19 mouse cellular contexts compared by ENCODE assay signal in the genomic region with DNA sequence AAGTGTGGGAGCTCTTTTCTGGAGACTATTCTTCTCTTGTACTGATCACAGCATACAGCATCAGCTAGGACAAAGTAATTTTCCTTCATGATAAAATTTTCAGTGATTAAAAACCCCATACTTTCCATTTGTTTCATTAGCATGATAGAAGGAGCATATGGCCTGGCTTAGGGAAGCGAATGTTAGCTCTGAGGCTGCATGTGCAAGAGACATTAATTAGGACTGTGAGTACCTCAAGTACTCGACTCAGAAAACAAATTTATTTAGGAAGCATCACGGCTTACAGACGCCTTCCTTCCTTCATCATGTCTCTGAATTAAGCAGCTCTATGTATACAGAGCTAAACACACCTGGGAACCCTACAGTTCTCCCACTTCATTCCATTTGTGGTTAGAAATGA.
DNase-seq lines count a peak whose midpoint lies in the region; ATAC-seq and TF ChIP-seq lines count a peak whose summit lies in the region.
"Had no signal": no experiment of that assay in that cellular context is flagged by ENCODE, and none has a peak within 500 bp of the region (broad histone marks: within the 10 kb centered on the region; RNA-seq: fewer than 3 reads in every experiment).

No protein-coding gene starts in this region.

- H3K4me1 ChIP-seq in forebrain, embryonic 13.5 days = peaks cover 8% of the 10 kb centered on the region; the same call in 1 of the 2 replicates
- peaks cover 8% of the 10 kb centered on the region; the same call in 1 of the 2 replicates for H3K4me1 ChIP-seq in forebrain, embryonic 10.5 days
- H3K4me1 ChIP-seq in midbrain, embryonic 10.5 days = peaks cover 9% of the 10 kb centered on the region; the same call in 1 of the 2 replicates
- no peaks in the 10 kb centered on the region for H3K4me1 ChIP-seq in midbrain, postnatal 0 days (ENCODE audit: insufficient read depth, low read length)
- H3K4me1 ChIP-seq: heart, embryonic 15.5 days had no signal

- H3K9me3 ChIP-seq in forebrain, embryonic 13.5 days (replicated peaks) = no peaks in the 10 kb centered on the region
- H3K9me3 ChIP-seq in forebrain, embryonic 10.5 days = no peaks in the 10 kb centered on the region
- no peaks in the 10 kb centered on the region for H3K9me3 ChIP-seq in midbrain, embryonic 10.5 days (replicated peaks)
- H3K9me3 ChIP-seq in midbrain, postnatal 0 days (ENCODE audit: low read length) = no peaks in the 10 kb centered on the region
- H3K9me3 ChIP-seq: embryonic facial prominence, embryonic 13.5 days; heart, embryonic 15.5 days; hindbrain, embryonic 13.5 days had no signal

- H3K27me3 ChIP-seq in forebrain, embryonic 13.5 days = no peaks in the 10 kb centered on the region
- no peaks in the 10 kb centered on the region for H3K27me3 ChIP-seq in forebrain, embryonic 10.5 days (ENCODE audit: poor library complexity, severe bottlenecking)
- H3K27me3 ChIP-seq in midbrain, embryonic 10.5 days (ENCODE audit: low read depth, poor library complexity, severe bottlenecking) = no peaks in the 10 kb centered on the region
- H3K27me3 ChIP-seq in midbrain, postnatal 0 days (ENCODE audit: insufficient read depth, low read length) = no peaks in the 10 kb centered on the region
- H3K27me3 ChIP-seq: embryonic facial prominence, embryonic 13.5 days; heart, embryonic 15.5 days; hindbrain, embryonic 13.5 days had no signal

- no peak overlapping the region for H3K4me3 ChIP-seq in forebrain, embryonic 13.5 days
- H3K4me3 ChIP-seq in forebrain, embryonic 10.5 days = no peak overlapping the region
- H3K4me3 ChIP-seq in midbrain, embryonic 10.5 days = no peak overlapping the region
- no peak overlapping the region for H3K4me3 ChIP-seq in midbrain, postnatal 0 days (ENCODE audit: low read depth, low read length)
- H3K4me3 ChIP-seq: embryonic facial prominence, embryonic 13.5 days; heart, adult 2 months; heart, embryonic 15.5 days; hindbrain, embryonic 13.5 days had no signal

- H3K36me3 ChIP-seq in forebrain, embryonic 13.5 days (ENCODE audit: poor library complexity, severe bottlenecking) = no peaks in the 10 kb centered on the region
- no peaks in the 10 kb centered on the region for H3K36me3 ChIP-seq in forebrain, embryonic 10.5 days (replicated peaks)
- H3K36me3 ChIP-seq in midbrain, embryonic 10.5 days = no peaks in the 10 kb centered on the region
- no peaks in the 10 kb centered on the region for H3K36me3 ChIP-seq in midbrain, postnatal 0 days (ENCODE audit: insufficient read depth, low read length)
- H3K36me3 ChIP-seq: embryonic facial prominence, embryonic 13.5 days; heart, embryonic 15.5 days; hindbrain, embryonic 13.5 days had no signal

- peak overlapping the region; percentile 51 for H3K27ac ChIP-seq in forebrain, embryonic 13.5 days
- H3K27ac ChIP-seq in forebrain, embryonic 10.5 days = no peak overlapping the region
- 0 out of 2 replicates have a peak overlapping the region, but pooled peaks have one; percentile 19 for H3K27ac ChIP-seq in midbrain, embryonic 10.5 days (replicated peaks)
- H3K27ac ChIP-seq in midbrain, postnatal 0 days (ENCODE audit: low read depth, low read length) = no peak overlapping the region
- H3K27ac ChIP-seq: embryonic facial prominence, embryonic 13.5 days; heart, adult 2 months; heart, embryonic 15.5 days; hindbrain, embryonic 13.5 days; hindbrain, postnatal 0 days had no signal

- H3K4me2 ChIP-seq in forebrain, embryonic 13.5 days = no peak overlapping the region
- no peak overlapping the region for H3K4me2 ChIP-seq in midbrain, postnatal 0 days (ENCODE audit: low read depth, low read length, poor library complexity, severe bottlenecking)
- H3K4me2 ChIP-seq: embryonic facial prominence, embryonic 13.5 days; heart, embryonic 11.5 days; heart, embryonic 15.5 days; hindbrain, embryonic 13.5 days had no signal

- ATAC-seq in forebrain, embryonic 13.5 days = peak; percentile 66; the same call in 1 of the 2 replicates
- ATAC-seq in midbrain, postnatal 0 days (ENCODE audit: low FRiP score) = no peak
- ATAC-seq: CD4-positive, CD25-positive, alpha-beta regulatory T cell, adult 4 months; hindbrain, postnatal 0 days had no signal

- whole genome bisulfite sequencing in forebrain, embryonic 13.5 days = 76% methylated on average over 4 of the region's 4 CpGs
- WGBS in forebrain, embryonic 10.5 days = 92% methylated on average over 4 of the region's 4 CpGs
- WGBS in midbrain, embryonic 10.5 days = 81% methylated on average over 4 of the region's 4 CpGs
- WGBS in midbrain, postnatal 0 days = 69% methylated on average over 4 of the region's 4 CpGs

- DNase-seq in forebrain, embryonic 10.5 days (ENCODE audit: extremely low spot score, low spot score) = no peak
- DNase-seq in layer of hippocampus, adult 11-12 months (ENCODE audit: low spot score) = peak; percentile 22
- no peak for DNase-seq in layer of hippocampus, postnatal 25 days (ENCODE audit: extremely low spot score in 1 of 2, low spot score in 1 of 2)
- DNase-seq in midbrain, embryonic 10.5 days (ENCODE audit: low spot score) = no peak
- DNase-seq in midbrain, postnatal 0 days (ENCODE audit: low spot score) = no peak
- no peak for DNase-seq in frontal cortex, postnatal 14 days (ENCODE audit: low spot score in 2 of 2)
- DNase-seq: adrenal gland, postnatal 10 days; cerebellum, adult 18-20 months; cerebellum, adult 9-11 months; cerebellum, postnatal 36 days; gastrocnemius, postnatal 14 days; heart, adult 2 months had no signal

- no peak for TF ChIP-seq CTCF in midbrain, postnatal 0 days (IDR thresholded peaks at IDR 0.05)

- H3K9ac ChIP-seq in forebrain, embryonic 13.5 days = no peak overlapping the region
- H3K9ac ChIP-seq in midbrain, postnatal 0 days (replicated peaks; ENCODE audit: low read length, poor library complexity, severe bottlenecking) = no peak overlapping the region
- H3K9ac ChIP-seq: embryonic facial prominence, embryonic 13.5 days; heart, embryonic 15.5 days; hindbrain, embryonic 13.5 days had no signal

Comparison
In these comparisons a context has a peak if more than half of its experiments do, and no peak if none do; other contexts are left out.
1. H3K27ac ChIP-seq: peak in forebrain, embryonic 13.5 days (single experiment) and midbrain, embryonic 10.5 days (single experiment); none in forebrain, embryonic 10.5 days (single experiment) and midbrain, postnatal 0 days (single experiment).